Mouse (Mus musculus): ENCODE data around the gene Tmprss3. TPM values are rescaled to one million over a fixed set of nuclear protein-coding genes. Genes with fewer than 3 reads are reported as not detected.

Gene Tmprss3
- 0.43 TPM for total RNA-seq (2023)

GRCm38 (mm10) chr17:31198877-31199276 is at the start of gene Tmprss3:
Gene Tmprss3, minus strand, starts transcription at chr17:31198977.

GRCm38 (mm10) chr17:31207771-31208334 is 9.1 kb upstream of the Tmprss3 start, which contains the start of gene Ubash3a:
Gene Ubash3a, plus strand, starts transcription at chr17:31207873.

GRCm38 (mm10) chr17:31165127-31165526 is 33.6 kb downstream of the Tmprss3 start, which contains the start of gene Tff1:
Gene Tff1, minus strand, starts transcription at chr17:31165277.

GRCm38 (mm10) chr17:31144040-31145037 is 54.4 kb downstream of the Tmprss3 start, which contains the start of gene Tff2:
Gene Tff2, minus strand, starts transcription at chr17:31144282.

GRCm38 (mm10) chr17:31129452-31129851 is 69.3 kb downstream of the Tmprss3 start, which contains the start of gene Tff3:
Gene Tff3, minus strand, starts transcription at chr17:31129646.

Other genes with a start within 250 kb of the Tmprss3 start
- gene Umodl1, start 244.3 kb downstream of the Tmprss3 start, total RNA-seq (2023): not detected
- gene Abcg1, start 141.3 kb downstream of the Tmprss3 start, total RNA-seq (2023): 126 TPM
- not detected for gene Tff3, start 69.3 kb downstream of the Tmprss3 start, total RNA-seq (2023)
- 2.0 TPM for gene Tff2, start 54.7 kb downstream of the Tmprss3 start, total RNA-seq (2023)
- not detected for gene Tff1, start 33.7 kb downstream of the Tmprss3 start, total RNA-seq (2023)
- 81.7 TPM for gene Ubash3a, start 8.9 kb upstream of the Tmprss3 start, total RNA-seq (2023)
- gene Rsph1, start 78.4 kb upstream of the Tmprss3 start, total RNA-seq (2023): not detected
- 97.6 TPM for gene Slc37a1, start 87.8 kb upstream of the Tmprss3 start, total RNA-seq (2023)
- gene Pde9a, start 187.2 kb upstream of the Tmprss3 start, total RNA-seq (2023): 1.2 TPM